8 mouse cellular contexts compared by ENCODE assay signal in genomic region chr7:126832036-126832598, GRCm38 (mm10). TPM values are rescaled to one million over a fixed set of nuclear protein-coding genes. Genes with fewer than 3 reads are reported as not detected.
DNase-seq lines count a peak whose midpoint lies in the region; ATAC-seq and TF ChIP-seq lines count a peak whose summit lies in the region.

No protein-coding gene starts in this region.

- peak; percentile 72 for DNase-seq in 3T3-L1 (ENCODE audit: low read depth, low spot score)
- peak; percentile 64 for DNase-seq in adrenal gland, adult 8-10 months
- DNase-seq in embryonic facial prominence, embryonic 10.5 days (ENCODE audit: low spot score), result peak; percentile 79
- peak; percentile 69 to 83 for DNase-seq in heart, adult 18-20 months
- DNase-seq in kidney, adult 11 months, result peak; percentile 86
- DNase-seq in left cerebral cortex, postnatal 4 days, result peak; percentile 83
- peak; percentile 98 for DNase-seq in midbrain, embryonic 11.5 days (ENCODE audit: low spot score, missing footprints)

- H3K9ac ChIP-seq in midbrain, embryonic 11.5 days (ENCODE audit: low read length), result peak overlapping the region; percentile 28

- H3K9me3 ChIP-seq in embryonic facial prominence, embryonic 10.5 days, result no peaks in the 10 kb centered on the region
- no peaks in the 10 kb centered on the region for H3K9me3 ChIP-seq in midbrain, embryonic 11.5 days (ENCODE audit: control insufficient read depth, low read length)

- intact Hi-C loops in left cerebral cortex, postnatal 4 days (cut with DNase I), result no loop called here

- 2% methylated on average over 21 of the region's 21 CpGs for WGBS in embryonic facial prominence, embryonic 10.5 days
- WGBS in midbrain, embryonic 11.5 days, result 1% methylated on average over 21 of the region's 21 CpGs
- WGBS in small intestine, adult 2 months, result 2% methylated on average over 21 of the region's 21 CpGs

- peak overlapping the region; percentile 49 for H3K4me3 ChIP-seq in embryonic facial prominence, embryonic 10.5 days
- peak overlapping the region; percentile 33 for H3K4me3 ChIP-seq in midbrain, embryonic 11.5 days (ENCODE audit: low read depth, low read length)
- peak overlapping the region; percentile 33 for H3K4me3 ChIP-seq in small intestine, adult 2 months (ENCODE audit: low read depth, low read length)

- TF ChIP-seq CTCF in small intestine, adult 2 months (IDR thresholded peaks at IDR 0.05; ENCODE audit: extremely low read depth, insufficient read length, insufficient replicate concordance, low read depth, low read length), result peak; percentile 68

- no peaks in the 10 kb centered on the region for H3K36me3 ChIP-seq in embryonic facial prominence, embryonic 10.5 days (replicated peaks)
- H3K36me3 ChIP-seq in midbrain, embryonic 11.5 days (ENCODE audit: control insufficient read depth, insufficient read depth, low read length), result no peaks in the 10 kb centered on the region
- H3K36me3 ChIP-seq in small intestine, adult 2 months (ENCODE audit: control insufficient read depth, insufficient read depth, low read length), result no peaks in the 10 kb centered on the region

- peak; percentile 91 for ATAC-seq in midbrain, embryonic 11.5 days (ENCODE audit: low FRiP score)

- H3K4me1 ChIP-seq in embryonic facial prominence, embryonic 10.5 days, result peaks cover 28% of the 10 kb centered on the region
- no peaks in the 10 kb centered on the region; the same call in none of the 2 replicates for H3K4me1 ChIP-seq in midbrain, embryonic 11.5 days (ENCODE audit: control insufficient read depth, insufficient read depth, low read length)
- peaks cover 3% of the 10 kb centered on the region; the same call in 1 of the 2 replicates for H3K4me1 ChIP-seq in small intestine, adult 2 months (ENCODE audit: control insufficient read depth, insufficient read depth, insufficient read length, low read length)

- H3K4me2 ChIP-seq in midbrain, embryonic 11.5 days, result peak overlapping the region; percentile 47

- H3K27me3 ChIP-seq in embryonic facial prominence, embryonic 10.5 days (replicated peaks; ENCODE audit: low read depth, poor library complexity, severe bottlenecking), result peaks cover 32% of the 10 kb centered on the region
- no peaks in the 10 kb centered on the region for H3K27me3 ChIP-seq in midbrain, embryonic 11.5 days (ENCODE audit: control insufficient read depth, insufficient read depth, low read length)
- 0 out of 2 replicates have a peak, but pooled peaks cover 8% of the 10 kb centered on the region for H3K27me3 ChIP-seq in small intestine, adult 2 months (ENCODE audit: control insufficient read depth, insufficient read depth, low read length)

- TF ChIP-seq POLR2A in small intestine, adult 2 months (IDR thresholded peaks at IDR 0.05; ENCODE audit: low read depth, low read length), result no peak

- peak overlapping the region; percentile 24; the same call in 1 of the 2 replicates for H3K27ac ChIP-seq in embryonic facial prominence, embryonic 10.5 days (replicated peaks)
- H3K27ac ChIP-seq in midbrain, embryonic 11.5 days (ENCODE audit: low read depth, low read length), result no peak overlapping the region
- H3K27ac ChIP-seq in small intestine, adult 2 months (ENCODE audit: insufficient read depth, low read depth, low read length), result no peak overlapping the region

RNA-seq across cellular contexts. Expression of gene 4930451I11Rik, which starts 0.7 kb away (rescaled TPM):
- total RNA-seq in adrenal gland, adult 8-10 months (2022), result not detected
- polyA plus RNA-seq in embryonic facial prominence, embryonic 10.5 days (2016; fragmentation: Nextera tagmentation; extraction: Ambion mirVana), result not detected in 2 replicates
- not detected for total RNA-seq in heart, adult 18-20 months (2021)
- total RNA-seq in left cerebral cortex, postnatal 4 days (2021), result not detected
- polyA plus RNA-seq in midbrain, embryonic 11.5 days (2014; fragmentation: Nextera tagmentation; extraction: Ambion mirVana), result not detected in 2 replicates
- polyA plus RNA-seq in small intestine, adult 2 months (2012; rRNA removed), result not detected in 2 replicates

RNA-seq across cellular contexts. Expression of gene Doc2a, which starts 15.1 kb away (rescaled TPM):
- total RNA-seq in adrenal gland, adult 8-10 months (2022), result 1 to 10 TPM in 2 of 4 experiments, under 1 TPM in 2; 0.15 to 1.4 (median 1.1) TPM
- polyA plus RNA-seq in embryonic facial prominence, embryonic 10.5 days (2016; fragmentation: Nextera tagmentation; extraction: Ambion mirVana), result 3.1 and 5.5 TPM in 2 replicates
- not detected for total RNA-seq in heart, adult 18-20 months (2021)
- 10 to 100 TPM; 74.3 to 84.4 TPM for total RNA-seq in left cerebral cortex, postnatal 4 days (2021)
- 4.1 and 4.8 TPM in 2 replicates for polyA plus RNA-seq in midbrain, embryonic 11.5 days (2014; fragmentation: Nextera tagmentation; extraction: Ambion mirVana)
- not detected in 2 replicates for polyA plus RNA-seq in small intestine, adult 2 months (2012; rRNA removed)

RNA-seq across cellular contexts. Expression of gene Hirip3, which starts 29.7 kb away (rescaled TPM):
- 10 to 100 TPM in 3 of 4 experiments, 1 to 10 TPM in 1; 8.7 to 21.8 (median 15.2) TPM for total RNA-seq in adrenal gland, adult 8-10 months (2022)
- polyA plus RNA-seq in embryonic facial prominence, embryonic 10.5 days (2016; fragmentation: Nextera tagmentation; extraction: Ambion mirVana), result 49.3 and 57.0 TPM in 2 replicates
- total RNA-seq in heart, adult 18-20 months (2021), result 1 to 10 TPM; 5.0 to 6.4 TPM
- 10 to 100 TPM; 31.5 to 41.2 TPM for total RNA-seq in left cerebral cortex, postnatal 4 days (2021)
- 23.8 and 28.4 TPM in 2 replicates for polyA plus RNA-seq in midbrain, embryonic 11.5 days (2014; fragmentation: Nextera tagmentation; extraction: Ambion mirVana)
- 1.3 and 3.6 TPM in 2 replicates for polyA plus RNA-seq in small intestine, adult 2 months (2012; rRNA removed)

RNA-seq across cellular contexts. Expression of gene Ino80e, which starts 30.1 kb away (rescaled TPM):
- 10 to 100 TPM; 42.7 to 56.2 (median 48.0) TPM for total RNA-seq in adrenal gland, adult 8-10 months (2022)
- 114 and 118 TPM in 2 replicates for polyA plus RNA-seq in embryonic facial prominence, embryonic 10.5 days (2016; fragmentation: Nextera tagmentation; extraction: Ambion mirVana)
- 10 to 100 TPM; 17.2 to 19.1 TPM for total RNA-seq in heart, adult 18-20 months (2021)
- 10 to 100 TPM; 61.7 to 65.2 TPM for total RNA-seq in left cerebral cortex, postnatal 4 days (2021)
- polyA plus RNA-seq in midbrain, embryonic 11.5 days (2014; fragmentation: Nextera tagmentation; extraction: Ambion mirVana), result 92.6 and 99.7 TPM in 2 replicates
- polyA plus RNA-seq in small intestine, adult 2 months (2012; rRNA removed), result 16.5 and 42.8 TPM in 2 replicates

RNA-seq across cellular contexts. Expression of gene Fam57b, which starts 34.6 kb away (rescaled TPM):
- total RNA-seq in adrenal gland, adult 8-10 months (2022), result 10 to 100 TPM in 3 of 4 experiments, 1 to 10 TPM in 1; 9.4 to 16.7 (median 13.8) TPM
- polyA plus RNA-seq in embryonic facial prominence, embryonic 10.5 days (2016; fragmentation: Nextera tagmentation; extraction: Ambion mirVana), result 0.80 and 1.2 TPM in 2 replicates
- 1 to 10 TPM; 8.4 to 8.6 TPM for total RNA-seq in heart, adult 18-20 months (2021)
- total RNA-seq in left cerebral cortex, postnatal 4 days (2021), result 100 to 1,000 TPM; 165 to 167 TPM
- 10.5 and 11.1 TPM in 2 replicates for polyA plus RNA-seq in midbrain, embryonic 11.5 days (2014; fragmentation: Nextera tagmentation; extraction: Ambion mirVana)
- 2.2 and 4.1 TPM in 2 replicates for polyA plus RNA-seq in small intestine, adult 2 months (2012; rRNA removed)

Comparison
In these comparisons a context has a peak if more than half of its experiments do, and no peak if none do; other contexts are left out.
1. RNA of gene Doc2a, which starts 15.1 kb away (total RNA-seq): 74.3 to 84.4 TPM in left cerebral cortex, postnatal 4 days; 0.15 to 1.4 TPM in adrenal gland, adult 8-10 months and not detected in heart, adult 18-20 months; every median in the first group is over 10 times any median in the second.
2. Peak in every context shown above with its lines, with median percentiles within 50 percentile points of each other: DNase-seq and H3K4me3 ChIP-seq.